Mouse (Mus musculus): Measurements from ENCODE around the gene Rapgef2. TPM values are rescaled to one million over a fixed set of nuclear protein-coding genes. Genes with fewer than 3 reads are reported as not detected.

The Rapgef2 gene
- 56.9 and 60.4 TPM in 2 replicates for total RNA-seq (2014; rRNA removed)
- polyA plus RNA-seq (2015; fragmentation: Nextera tagmentation; extraction: Ambion mirVana), result 9.6 and 9.7 TPM in 2 replicates

- peak within 1 kb of the TSS; percentile 82 for H3K4me2 ChIP-seq (ENCODE audit: low read depth, low read length, poor library complexity, severe bottlenecking)
- H3K4me3 ChIP-seq (ENCODE audit: low read depth, low read length), result peak within 1 kb of the TSS; percentile 83
- H3K9ac ChIP-seq (replicated peaks; ENCODE audit: low read length, poor library complexity, severe bottlenecking), result peak within 1 kb of the TSS; percentile 88
- peak; percentile 66 for DNase-seq (ENCODE audit: low spot score)
- H3K27ac ChIP-seq (ENCODE audit: low read depth, low read length), result peak within 1 kb of the TSS; percentile 91
- no peaks in the 10 kb centered on the region for H3K36me3 ChIP-seq (ENCODE audit: insufficient read depth, low read length)
- under 1% methylated on average over 86 of the region's 97 CpGs for WGBS
- H3K9me3 ChIP-seq (ENCODE audit: low read length), result no peaks in the 10 kb centered on the region
- peak; percentile 80 for ATAC-seq (ENCODE audit: low FRiP score)
- no peak; the same call in 1 of the 2 replicates for TF ChIP-seq CTCF (IDR thresholded peaks at IDR 0.05)
- H3K4me1 ChIP-seq (ENCODE audit: insufficient read depth, low read length), result peaks cover 16% of the 10 kb centered on the region; the same call in 1 of the 2 replicates
- H3K27me3 ChIP-seq (ENCODE audit: insufficient read depth, low read length), result no peaks in the 10 kb centered on the region
Observed at GRCm38 (mm10) chr3:79286376-79287107, at the start of gene Rapgef2. Rapgef2 (minus strand) TSS chr3:79286517.

- no peak for DNase-seq (ENCODE audit: low spot score)
- Histone ChIP-seq H3K9me3 (ENCODE audit: low read length) (no peaks in the 10 kb centered on the region), H3K4me1 (ENCODE audit: insufficient read depth, low read length) (no peaks in the 10 kb centered on the region), H3K36me3 (ENCODE audit: insufficient read depth, low read length) (no peaks in the 10 kb centered on the region), H3K27ac (ENCODE audit: low read depth, low read length) (no peak overlapping the region), H3K27me3 (ENCODE audit: insufficient read depth, low read length) (no peaks in the 10 kb centered on the region), H3K4me3 (ENCODE audit: low read depth, low read length) (no peak overlapping the region), H3K4me2 (ENCODE audit: low read depth, low read length, poor library complexity, severe bottlenecking) (no peak overlapping the region), H3K9ac (replicated peaks; ENCODE audit: low read length, poor library complexity, severe bottlenecking) (no peak overlapping the region)
- 93% methylated on average over 8 of the region's 8 CpGs for WGBS
- TF ChIP-seq CTCF (IDR thresholded peaks at IDR 0.05), result no peak
- ATAC-seq (ENCODE audit: low FRiP score), result no peak
Observed at GRCm38 (mm10) chr3:79333643-79334200, 47.4 kb upstream of the Rapgef2 start.

- Histone ChIP-seq H3K9ac (replicated peaks; ENCODE audit: low read length, poor library complexity, severe bottlenecking) (no peak overlapping the region), H3K4me2 (ENCODE audit: low read depth, low read length, poor library complexity, severe bottlenecking) (no peak overlapping the region), H3K36me3 (ENCODE audit: insufficient read depth, low read length) (no peaks in the 10 kb centered on the region), H3K4me1 (ENCODE audit: insufficient read depth, low read length) (no peaks in the 10 kb centered on the region), H3K27ac (ENCODE audit: low read depth, low read length) (no peak overlapping the region), H3K9me3 (ENCODE audit: low read length) (no peaks in the 10 kb centered on the region), H3K27me3 (ENCODE audit: insufficient read depth, low read length) (no peaks in the 10 kb centered on the region), H3K4me3 (ENCODE audit: low read depth, low read length) (no peak overlapping the region)
- WGBS, result 76% methylated on average over 7 of the region's 7 CpGs
- no peak for ATAC-seq (ENCODE audit: low FRiP score)
- TF ChIP-seq CTCF (IDR thresholded peaks at IDR 0.05), result no peak
- DNase-seq (ENCODE audit: low spot score), result no peak
Observed at GRCm38 (mm10) chr3:79333051-79333450, 46.7 kb upstream of the Rapgef2 start.

GRCm38 (mm10) chr3:79329691-79330315 lies 43.5 kb upstream of the Rapgef2 start:
- DNase-seq (ENCODE audit: low spot score), result no peak
- no peak overlapping the region for H3K27ac ChIP-seq (ENCODE audit: low read depth, low read length)
- no peak overlapping the region for H3K4me3 ChIP-seq (ENCODE audit: low read depth, low read length)
- ATAC-seq (ENCODE audit: low FRiP score), result no peak
- TF ChIP-seq CTCF (IDR thresholded peaks at IDR 0.05), result no peak
- H3K4me1 ChIP-seq (ENCODE audit: insufficient read depth, low read length), result 0 out of 2 replicates have a peak, but pooled peaks cover 3% of the 10 kb centered on the region
- no peak overlapping the region for H3K4me2 ChIP-seq (ENCODE audit: low read depth, low read length, poor library complexity, severe bottlenecking)
- whole genome bisulfite sequencing, result 29% methylated on average over 8 of the region's 8 CpGs
- H3K27me3 ChIP-seq (ENCODE audit: insufficient read depth, low read length), result no peaks in the 10 kb centered on the region
- H3K9me3 ChIP-seq (ENCODE audit: low read length), result no peaks in the 10 kb centered on the region
- no peaks in the 10 kb centered on the region for H3K36me3 ChIP-seq (ENCODE audit: insufficient read depth, low read length)
- H3K9ac ChIP-seq (replicated peaks; ENCODE audit: low read length, poor library complexity, severe bottlenecking), result no peak overlapping the region

- ATAC-seq (ENCODE audit: low FRiP score), result peak; percentile 49; the same call in 1 of the 2 replicates
Observed at GRCm38 (mm10) chr3:79324697-79325526, 38.6 kb upstream of the Rapgef2 start.

More at GRCm38 (mm10) chr3:79324697-79325526, 38.6 kb upstream of the Rapgef2 start:
- H3K9ac ChIP-seq (replicated peaks; ENCODE audit: low read length, poor library complexity, severe bottlenecking), result no peak overlapping the region
- H3K27me3 ChIP-seq (ENCODE audit: insufficient read depth, low read length), result no peaks in the 10 kb centered on the region
- H3K4me1 ChIP-seq (ENCODE audit: insufficient read depth, low read length), result 0 out of 2 replicates have a peak, but pooled peaks cover 3% of the 10 kb centered on the region
- DNase-seq (ENCODE audit: low spot score), result peak; percentile 10
- H3K4me2 ChIP-seq (ENCODE audit: low read depth, low read length, poor library complexity, severe bottlenecking), result no peak overlapping the region
- TF ChIP-seq CTCF (IDR thresholded peaks at IDR 0.05), result no peak
- no peak overlapping the region for H3K4me3 ChIP-seq (ENCODE audit: low read depth, low read length)
- H3K36me3 ChIP-seq (ENCODE audit: insufficient read depth, low read length), result no peaks in the 10 kb centered on the region
- H3K27ac ChIP-seq (ENCODE audit: low read depth, low read length), result no peak overlapping the region
- no peaks in the 10 kb centered on the region for H3K9me3 ChIP-seq (ENCODE audit: low read length)
- WGBS, result 32% methylated on average over 10 of the region's 10 CpGs

Data from midbrain, postnatal 0 days (tissue).